Mouse (Mus musculus): ENCODE measurements around the gene Cldn10. TPM values are rescaled to one million over a fixed set of nuclear protein-coding genes. Genes with fewer than 3 reads are reported as not detected.

Gene Cldn10
- 0.80 and 0.82 TPM in 2 replicates for polyA plus RNA-seq (2014; fragmentation: Nextera tagmentation; extraction: Ambion mirVana)

DNA sequence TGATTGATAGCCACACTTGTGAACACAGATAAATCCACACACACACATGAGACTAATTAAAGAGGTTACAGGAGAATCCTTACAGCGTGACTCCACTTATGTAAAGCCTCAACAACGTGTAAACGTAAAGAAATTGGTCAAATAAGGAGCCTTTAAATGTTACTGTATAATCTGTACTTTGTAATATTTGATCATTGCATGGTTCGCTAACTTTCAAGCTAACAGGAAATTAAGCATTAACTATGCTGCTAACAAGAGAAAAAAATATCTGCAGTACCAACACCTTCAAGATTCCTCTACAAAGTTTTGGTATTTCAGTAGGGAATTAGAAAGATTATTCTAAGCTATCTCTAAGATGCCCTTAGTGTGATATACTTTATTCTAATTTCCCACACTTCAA lies at the start of gene Cldn10:
Gene Cldn10 (plus strand): TSS at position 288 of the 400 bp plus-strand sequence.
- 81% methylated on average over 4 of the region's 4 CpGs for WGBS
- H3K36me3 ChIP-seq (ENCODE audit: control insufficient read depth, insufficient read depth, low read length), result no peaks in the 10 kb centered on the region
- no peaks in the 10 kb centered on the region for H3K9me3 ChIP-seq (replicated peaks; ENCODE audit: control insufficient read depth, low read length)
- no peaks in the 10 kb centered on the region for H3K4me1 ChIP-seq (ENCODE audit: control insufficient read depth, insufficient read depth, low read length)
- DNase-seq (ENCODE audit: low spot score) (no peak), ATAC-seq (no peak)
- H3K4me2 ChIP-seq (ENCODE audit: low read length), result no peak within 1 kb of the TSS
- no peaks in the 10 kb centered on the region for H3K27me3 ChIP-seq (replicated peaks; ENCODE audit: control insufficient read depth, insufficient read depth, low read length)
- H3K9ac ChIP-seq (ENCODE audit: low read length), result no peak within 1 kb of the TSS
- no peak within 1 kb of the TSS for H3K27ac ChIP-seq (ENCODE audit: low read depth, low read length)
- H3K4me3 ChIP-seq (ENCODE audit: low read depth, low read length), result no peak within 1 kb of the TSS

DNA sequence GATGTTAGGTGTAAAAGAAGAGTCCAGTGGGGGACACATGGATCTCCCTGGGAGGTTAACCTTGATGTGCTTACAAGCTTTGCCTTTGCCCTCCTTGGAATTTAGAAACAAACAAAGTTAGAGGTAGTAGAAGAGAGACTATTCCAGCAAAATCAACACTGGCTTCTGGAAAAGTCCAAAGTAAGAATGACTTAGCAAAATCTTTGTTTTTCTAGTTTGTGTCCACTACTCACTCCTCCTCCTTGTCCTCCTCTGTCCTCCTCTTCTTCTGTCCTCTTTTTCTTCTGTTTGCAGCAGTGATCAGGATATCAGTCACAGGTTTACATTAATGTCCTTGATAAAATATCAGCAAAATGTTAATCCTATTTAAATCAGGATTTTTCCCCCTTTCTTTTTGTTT lies 45.9 kb upstream of the Cldn10 start:
- Histone ChIP-seq H3K36me3 (ENCODE audit: control insufficient read depth, insufficient read depth, low read length) (no peaks in the 10 kb centered on the region), H3K4me2 (ENCODE audit: low read length) (no peak overlapping the region), H3K27ac (ENCODE audit: low read depth, low read length) (no peak overlapping the region), H3K4me1 (ENCODE audit: control insufficient read depth, insufficient read depth, low read length) (no peaks in the 10 kb centered on the region), H3K9ac (ENCODE audit: low read length) (no peak overlapping the region), H3K27me3 (replicated peaks; ENCODE audit: control insufficient read depth, insufficient read depth, low read length) (no peaks in the 10 kb centered on the region), H3K9me3 (replicated peaks; ENCODE audit: control insufficient read depth, low read length) (peaks cover 8% of the 10 kb centered on the region; the same call in 1 of the 2 replicates), H3K4me3 (ENCODE audit: low read depth, low read length) (no peak overlapping the region)
- ATAC-seq (no peak), DNase-seq (ENCODE audit: low spot score) (no peak)

DNA sequence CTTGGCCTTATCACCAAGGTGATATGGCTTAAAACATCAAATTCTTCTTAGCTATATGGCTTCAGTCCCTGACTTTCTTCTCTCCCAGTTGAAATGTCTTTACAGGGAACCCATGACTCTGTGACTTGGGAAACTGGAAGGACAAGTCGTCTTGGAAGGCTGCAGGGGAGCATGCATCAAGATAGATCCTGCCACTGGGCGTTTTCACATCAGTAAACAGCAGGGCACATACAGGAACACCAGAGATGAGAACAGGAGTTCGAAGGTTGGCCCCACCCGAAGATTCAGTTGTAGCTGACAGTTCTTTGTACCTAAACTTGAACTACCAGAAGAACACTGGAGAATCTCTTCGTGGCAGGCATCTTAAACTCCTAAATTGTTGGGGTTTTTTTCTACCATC lies 44.8 kb upstream of the Cldn10 start:
- H3K36me3 ChIP-seq (ENCODE audit: control insufficient read depth, insufficient read depth, low read length), result no peaks in the 10 kb centered on the region
- no peak overlapping the region for H3K4me2 ChIP-seq (ENCODE audit: low read length)
- no peaks in the 10 kb centered on the region for H3K4me1 ChIP-seq (ENCODE audit: control insufficient read depth, insufficient read depth, low read length)
- H3K27ac ChIP-seq (ENCODE audit: low read depth, low read length), result no peak overlapping the region
- ATAC-seq (no peak), DNase-seq (ENCODE audit: low spot score) (no peak)
- H3K27me3 ChIP-seq (replicated peaks; ENCODE audit: control insufficient read depth, insufficient read depth, low read length), result no peaks in the 10 kb centered on the region
- H3K4me3 ChIP-seq (ENCODE audit: low read depth, low read length), result no peak overlapping the region
- 73% methylated on average over 5 of the region's 5 CpGs for WGBS
- H3K9me3 ChIP-seq (replicated peaks; ENCODE audit: control insufficient read depth, low read length), result peaks cover 8% of the 10 kb centered on the region; the same call in 1 of the 2 replicates
- H3K9ac ChIP-seq (ENCODE audit: low read length), result no peak overlapping the region

DNA sequence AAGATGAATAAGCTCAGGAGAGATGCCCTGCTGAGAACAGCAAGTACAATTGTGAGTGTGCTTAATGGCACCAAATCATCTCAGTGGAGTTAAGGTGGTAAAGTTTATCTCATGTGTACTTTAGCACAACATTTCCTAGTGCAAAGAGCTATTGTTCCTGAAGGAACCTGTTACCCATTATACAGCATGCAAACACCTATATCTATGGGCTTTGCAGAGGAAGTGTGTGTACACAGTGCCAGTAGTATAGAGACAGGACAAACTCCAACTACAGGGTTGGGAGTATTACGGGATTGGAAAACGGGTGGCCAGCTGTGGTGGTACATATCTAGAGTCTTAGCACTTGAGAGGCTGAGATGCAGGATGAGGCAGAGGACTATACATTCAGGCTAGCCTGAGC lies 38.6 kb upstream of the Cldn10 start:
- no peaks in the 10 kb centered on the region for H3K27me3 ChIP-seq (replicated peaks; ENCODE audit: control insufficient read depth, insufficient read depth, low read length)
- H3K4me2 ChIP-seq (ENCODE audit: low read length), result no peak overlapping the region
- H3K9me3 ChIP-seq (replicated peaks; ENCODE audit: control insufficient read depth, low read length), result no peaks in the 10 kb centered on the region
- DNase-seq (ENCODE audit: low spot score), result no peak
- H3K9ac ChIP-seq (ENCODE audit: low read length), result no peak overlapping the region
- no peak for ATAC-seq
- H3K27ac ChIP-seq (ENCODE audit: low read depth, low read length), result no peak overlapping the region
- no peaks in the 10 kb centered on the region for H3K36me3 ChIP-seq (ENCODE audit: control insufficient read depth, insufficient read depth, low read length)
- no peak overlapping the region for H3K4me3 ChIP-seq (ENCODE audit: low read depth, low read length)
- H3K4me1 ChIP-seq (ENCODE audit: control insufficient read depth, insufficient read depth, low read length), result no peaks in the 10 kb centered on the region
- WGBS, result 87% methylated on average over 2 of the region's 2 CpGs

DNA sequence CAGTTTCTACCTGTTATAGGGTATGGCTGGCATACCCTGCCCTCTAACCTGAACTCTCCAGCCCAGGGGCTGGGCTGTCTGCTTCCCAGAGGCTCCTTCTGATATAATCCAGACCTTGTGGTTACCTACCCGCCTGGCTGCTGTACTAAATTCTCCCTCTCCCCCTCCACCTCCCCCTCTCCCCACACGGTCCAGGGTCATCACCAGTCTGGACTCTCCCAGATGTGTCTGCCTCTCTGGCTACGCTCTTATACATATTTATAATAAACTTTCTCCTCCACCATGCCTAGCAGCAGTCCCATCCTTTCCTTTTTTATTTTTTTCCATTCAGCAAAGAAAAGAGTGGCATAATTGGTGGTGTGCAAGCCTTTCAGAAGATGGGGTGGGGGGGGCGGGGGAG lies 38.0 kb upstream of the Cldn10 start:
- ATAC-seq (no peak), DNase-seq (ENCODE audit: low spot score) (no peak)
- Histone ChIP-seq H3K4me2 (ENCODE audit: low read length) (no peak overlapping the region), H3K9me3 (replicated peaks; ENCODE audit: control insufficient read depth, low read length) (no peaks in the 10 kb centered on the region), H3K36me3 (ENCODE audit: control insufficient read depth, insufficient read depth, low read length) (no peaks in the 10 kb centered on the region), H3K27ac (ENCODE audit: low read depth, low read length) (no peak overlapping the region), H3K27me3 (replicated peaks; ENCODE audit: control insufficient read depth, insufficient read depth, low read length) (no peaks in the 10 kb centered on the region), H3K9ac (ENCODE audit: low read length) (no peak overlapping the region), H3K4me1 (ENCODE audit: control insufficient read depth, insufficient read depth, low read length) (no peaks in the 10 kb centered on the region), H3K4me3 (ENCODE audit: low read depth, low read length) (no peak overlapping the region)
- 50% methylated on average over 4 of the region's 4 CpGs for WGBS

DNA sequence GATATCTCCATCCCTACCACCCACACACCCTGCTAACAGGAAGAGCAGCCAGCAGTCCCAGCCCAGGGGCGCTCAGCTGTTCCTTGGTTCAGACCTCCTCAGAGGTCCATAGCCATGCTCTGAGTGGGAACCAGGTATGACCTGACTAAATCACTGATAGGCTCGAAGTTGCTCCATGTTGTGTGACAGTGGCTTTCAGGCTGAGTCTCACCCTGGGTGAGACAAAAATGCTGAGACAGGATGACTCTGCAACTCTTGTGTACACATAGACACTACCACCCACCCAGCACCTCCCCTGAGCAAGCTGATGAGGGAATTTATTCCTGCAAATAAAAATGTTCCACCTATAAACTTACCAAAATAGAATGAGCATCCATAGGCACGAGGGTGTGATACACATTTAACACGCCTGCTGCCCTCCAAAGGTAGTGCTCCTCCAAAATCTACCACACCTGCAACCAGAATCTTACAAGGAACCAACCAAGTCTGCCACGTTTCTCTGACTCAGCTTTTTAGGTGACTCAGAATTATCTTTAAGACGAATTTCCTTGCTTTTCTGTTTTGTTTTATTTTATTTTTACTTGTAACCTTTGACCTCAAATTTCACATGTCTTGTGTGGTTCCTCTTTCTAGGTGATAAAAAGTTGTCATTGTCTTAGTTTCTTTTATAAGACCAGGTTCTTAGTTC lies 37.1 kb upstream of the Cldn10 start:
- Histone ChIP-seq H3K4me1 (ENCODE audit: control insufficient read depth, insufficient read depth, low read length) (no peaks in the 10 kb centered on the region), H3K4me3 (ENCODE audit: low read depth, low read length) (no peak overlapping the region), H3K27me3 (replicated peaks; ENCODE audit: control insufficient read depth, insufficient read depth, low read length) (no peaks in the 10 kb centered on the region), H3K36me3 (ENCODE audit: control insufficient read depth, insufficient read depth, low read length) (no peaks in the 10 kb centered on the region), H3K9ac (ENCODE audit: low read length) (no peak overlapping the region), H3K4me2 (ENCODE audit: low read length) (no peak overlapping the region), H3K27ac (ENCODE audit: low read depth, low read length) (no peak overlapping the region), H3K9me3 (replicated peaks; ENCODE audit: control insufficient read depth, low read length) (no peaks in the 10 kb centered on the region)
- DNase-seq (ENCODE audit: low spot score) (no peak), ATAC-seq (no peak)
- 89% methylated on average over 6 of the region's 6 CpGs for WGBS

DNA sequence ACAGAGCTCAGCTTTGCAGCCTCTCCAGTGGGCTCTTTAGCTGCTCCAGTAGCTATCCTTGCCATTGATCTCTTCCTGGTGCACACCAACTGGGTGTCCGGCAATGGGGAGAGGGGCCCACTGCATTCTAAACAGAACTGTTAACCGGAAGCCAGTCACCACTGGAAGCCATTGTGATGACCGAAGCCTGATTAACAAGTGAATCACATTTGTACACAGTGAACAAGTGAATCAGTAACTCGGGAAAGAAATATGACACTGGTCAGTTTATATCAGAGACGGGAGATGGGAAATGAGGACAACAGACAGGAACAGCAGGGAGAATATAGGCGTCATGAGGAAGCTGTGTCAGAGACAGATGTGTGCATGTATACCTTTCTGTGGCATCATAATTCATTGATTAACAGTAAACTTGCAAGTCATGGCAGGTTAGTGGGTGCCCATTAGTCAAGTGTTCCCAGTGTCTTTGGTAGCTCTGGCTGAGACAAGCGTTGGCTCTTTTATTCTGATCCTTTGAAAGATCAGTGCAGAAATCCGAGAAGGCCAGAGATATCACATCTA lies 36.4 kb upstream of the Cldn10 start:
- ATAC-seq, result no peak

DNA sequence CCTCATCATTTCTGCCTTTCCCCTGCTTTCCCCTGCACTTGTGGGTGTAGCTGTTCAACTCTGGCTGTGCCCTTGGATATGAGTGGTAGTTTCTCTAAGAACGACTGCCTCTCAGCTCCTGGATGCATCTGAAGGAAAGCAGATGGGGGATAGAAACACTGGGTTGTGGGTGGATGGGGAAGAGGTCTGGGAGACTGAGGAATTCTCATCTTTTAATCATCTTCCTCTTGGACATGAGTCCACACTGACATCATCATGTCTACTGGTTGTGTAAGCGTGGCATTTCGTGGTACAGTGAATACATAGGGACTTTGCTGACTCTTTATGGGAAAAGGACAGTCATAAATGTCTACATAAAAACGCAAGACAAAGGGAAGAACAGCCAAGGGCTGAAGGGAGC lies 31.7 kb upstream of the Cldn10 start:
- H3K4me2 ChIP-seq (ENCODE audit: low read length), result no peak overlapping the region
- H3K9me3 ChIP-seq (replicated peaks; ENCODE audit: control insufficient read depth, low read length), result no peaks in the 10 kb centered on the region
- no peaks in the 10 kb centered on the region for H3K27me3 ChIP-seq (replicated peaks; ENCODE audit: control insufficient read depth, insufficient read depth, low read length)
- H3K36me3 ChIP-seq (ENCODE audit: control insufficient read depth, insufficient read depth, low read length), result no peaks in the 10 kb centered on the region
- H3K4me1 ChIP-seq (ENCODE audit: control insufficient read depth, insufficient read depth, low read length), result no peaks in the 10 kb centered on the region
- 84% methylated on average over 4 of the region's 4 CpGs for WGBS
- DNase-seq (ENCODE audit: low spot score) (no peak), ATAC-seq (no peak)
- no peak overlapping the region for H3K4me3 ChIP-seq (ENCODE audit: low read depth, low read length)
- H3K27ac ChIP-seq (ENCODE audit: low read depth, low read length), result no peak overlapping the region
- no peak overlapping the region for H3K9ac ChIP-seq (ENCODE audit: low read length)

More for the DNA sequence above, 36.4 kb upstream of the Cldn10 start:
- DNase-seq (ENCODE audit: low spot score), result no peak
- H3K4me1 ChIP-seq (ENCODE audit: control insufficient read depth, insufficient read depth, low read length), result no peaks in the 10 kb centered on the region
- WGBS, result 69% methylated on average over 8 of the region's 8 CpGs
- H3K27me3 ChIP-seq (replicated peaks; ENCODE audit: control insufficient read depth, insufficient read depth, low read length), result no peaks in the 10 kb centered on the region
- H3K4me2 ChIP-seq (ENCODE audit: low read length), result no peak overlapping the region
- no peaks in the 10 kb centered on the region for H3K9me3 ChIP-seq (replicated peaks; ENCODE audit: control insufficient read depth, low read length)
- H3K4me3 ChIP-seq (ENCODE audit: low read depth, low read length), result no peak overlapping the region
- H3K36me3 ChIP-seq (ENCODE audit: control insufficient read depth, insufficient read depth, low read length), result no peaks in the 10 kb centered on the region
- H3K27ac ChIP-seq (ENCODE audit: low read depth, low read length), result no peak overlapping the region
- H3K9ac ChIP-seq (ENCODE audit: low read length), result no peak overlapping the region

DNA sequence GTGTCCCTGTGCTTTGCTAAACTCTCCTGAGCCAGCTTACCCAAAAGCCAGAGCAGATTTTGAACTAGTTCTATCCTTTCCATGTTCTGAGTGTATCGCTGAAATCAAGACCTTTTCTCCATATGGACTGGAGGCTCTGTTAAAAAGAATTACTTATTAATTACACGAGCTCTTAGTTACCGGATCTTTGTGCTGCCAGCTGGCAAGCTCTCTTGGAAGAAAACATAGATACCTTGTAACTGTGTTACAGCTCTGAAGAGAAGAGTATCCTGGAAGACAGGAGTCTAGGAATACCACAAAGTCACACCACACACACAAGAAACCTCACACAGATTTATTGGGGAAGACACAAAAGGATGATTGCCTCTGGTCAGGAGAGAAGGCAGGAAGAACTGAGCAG lies 31.1 kb upstream of the Cldn10 start:
- 75% methylated on average over 3 of the region's 3 CpGs for WGBS

More for the DNA sequence above, 31.1 kb upstream of the Cldn10 start:
- H3K9me3 ChIP-seq (replicated peaks; ENCODE audit: control insufficient read depth, low read length), result no peaks in the 10 kb centered on the region
- no peak for ATAC-seq
- no peaks in the 10 kb centered on the region for H3K36me3 ChIP-seq (ENCODE audit: control insufficient read depth, insufficient read depth, low read length)
- no peak overlapping the region for H3K9ac ChIP-seq (ENCODE audit: low read length)
- no peak for DNase-seq (ENCODE audit: low spot score)
- H3K27me3 ChIP-seq (replicated peaks; ENCODE audit: control insufficient read depth, insufficient read depth, low read length), result no peaks in the 10 kb centered on the region
- no peak overlapping the region for H3K4me3 ChIP-seq (ENCODE audit: low read depth, low read length)
- no peak overlapping the region for H3K4me2 ChIP-seq (ENCODE audit: low read length)
- no peaks in the 10 kb centered on the region for H3K4me1 ChIP-seq (ENCODE audit: control insufficient read depth, insufficient read depth, low read length)
- H3K27ac ChIP-seq (ENCODE audit: low read depth, low read length), result no peak overlapping the region

Measured in forebrain, embryonic 14.5 days (tissue).